ENCODE assay signal across 21 mouse cellular contexts in the genomic region with DNA sequence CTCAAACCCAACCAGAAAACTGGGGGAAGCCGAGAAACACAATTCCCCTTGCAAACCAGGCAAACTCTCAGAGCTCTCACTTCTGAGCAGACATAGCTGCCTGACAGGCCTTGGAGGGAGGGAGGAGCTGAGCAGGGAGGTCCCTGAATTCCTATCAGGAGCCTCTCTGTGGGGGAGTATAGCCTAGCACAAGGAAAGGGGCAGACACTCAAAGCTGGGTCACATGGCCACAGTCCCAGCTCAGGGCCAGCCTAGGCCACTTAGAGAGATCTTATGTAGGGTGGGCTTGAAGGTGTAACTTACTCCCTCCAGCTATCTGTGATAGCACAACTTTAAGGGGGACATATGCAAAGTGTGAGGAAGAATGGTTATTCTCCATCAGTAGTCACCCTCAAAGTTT. TPM values are rescaled to one million over a fixed set of nuclear protein-coding genes. Genes with fewer than 3 reads are reported as not detected.
DNase-seq lines count a peak whose midpoint lies in the region; ATAC-seq lines count a peak whose summit lies in the region.
"Had no signal": no experiment of that assay in that cellular context is flagged by ENCODE, and none has a peak within 500 bp of the region (broad histone marks: within the 10 kb centered on the region; RNA-seq: fewer than 3 reads in every experiment).

No protein-coding gene starts in this region.

- no peak overlapping the region for H3K27ac ChIP-seq in hindbrain, embryonic 14.5 days
- H3K27ac ChIP-seq in hindbrain, embryonic 13.5 days = no peak overlapping the region
- H3K27ac ChIP-seq in midbrain, embryonic 12.5 days (replicated peaks) = no peak overlapping the region
- no peak overlapping the region for H3K27ac ChIP-seq in midbrain, embryonic 14.5 days (replicated peaks; ENCODE audit: low read depth, low read length)
- H3K27ac ChIP-seq in hindbrain, embryonic 15.5 days (replicated peaks) = no peak overlapping the region
- H3K27ac ChIP-seq: stomach, postnatal 0 days had no signal

- H3K4me3 ChIP-seq in hindbrain, embryonic 14.5 days (replicated peaks; ENCODE audit: low read length) = no peak overlapping the region
- no peak overlapping the region for H3K4me3 ChIP-seq in hindbrain, embryonic 13.5 days
- no peak overlapping the region for H3K4me3 ChIP-seq in midbrain, embryonic 12.5 days
- no peak overlapping the region for H3K4me3 ChIP-seq in midbrain, embryonic 14.5 days (replicated peaks; ENCODE audit: low read depth, low read length)
- H3K4me3 ChIP-seq in hindbrain, embryonic 15.5 days = no peak overlapping the region

- DNase-seq in hindbrain, embryonic 14.5 days (ENCODE audit: low spot score) = no peak
- DNase-seq in midbrain, embryonic 14.5 days = no peak
- DNase-seq in embryo, embryonic 10.5 days (ENCODE audit: low spot score) = peak; percentile 53
- DNase-seq in thymus, postnatal 36 days = no peak
- DNase-seq in spleen, adult 12 weeks (ENCODE audit: low spot score) = no peak
- DNase-seq: adrenal gland, postnatal 10 days; cerebellum, adult 11 months; cerebellum, postnatal 25 days; heart, adult 18-20 months; liver; liver, postnatal 0 days; right cerebral cortex, postnatal 25 days had no signal

- H3K4me2 ChIP-seq in hindbrain, embryonic 14.5 days (replicated peaks) = no peak overlapping the region
- no peak overlapping the region for H3K4me2 ChIP-seq in hindbrain, embryonic 13.5 days
- H3K4me2 ChIP-seq in midbrain, embryonic 12.5 days (replicated peaks) = no peak overlapping the region
- H3K4me2 ChIP-seq in midbrain, embryonic 14.5 days (ENCODE audit: low read length) = no peak overlapping the region
- H3K4me2 ChIP-seq in hindbrain, embryonic 15.5 days = no peak overlapping the region

- H3K4me1 ChIP-seq in hindbrain, embryonic 14.5 days (replicated peaks; ENCODE audit: control insufficient read depth, insufficient read depth, low read length) = no peaks in the 10 kb centered on the region
- no peaks in the 10 kb centered on the region for H3K4me1 ChIP-seq in hindbrain, embryonic 13.5 days (replicated peaks)
- no peaks in the 10 kb centered on the region for H3K4me1 ChIP-seq in midbrain, embryonic 12.5 days
- no peaks in the 10 kb centered on the region for H3K4me1 ChIP-seq in midbrain, embryonic 14.5 days (ENCODE audit: control insufficient read depth, insufficient read depth, low read length)
- H3K4me1 ChIP-seq in hindbrain, embryonic 15.5 days (replicated peaks) = no peaks in the 10 kb centered on the region

- no peaks in the 10 kb centered on the region for H3K27me3 ChIP-seq in hindbrain, embryonic 14.5 days (ENCODE audit: control insufficient read depth, insufficient read depth, low read length)
- H3K27me3 ChIP-seq in hindbrain, embryonic 13.5 days = no peaks in the 10 kb centered on the region
- no peaks in the 10 kb centered on the region for H3K27me3 ChIP-seq in midbrain, embryonic 12.5 days
- H3K27me3 ChIP-seq in midbrain, embryonic 14.5 days (ENCODE audit: control insufficient read depth, insufficient read depth, low read length) = no peaks in the 10 kb centered on the region
- H3K27me3 ChIP-seq in hindbrain, embryonic 15.5 days = no peaks in the 10 kb centered on the region

- H3K9me3 ChIP-seq in hindbrain, embryonic 14.5 days (ENCODE audit: control insufficient read depth, low read length) = no peaks in the 10 kb centered on the region
- no peaks in the 10 kb centered on the region for H3K9me3 ChIP-seq in hindbrain, embryonic 13.5 days
- no peaks in the 10 kb centered on the region for H3K9me3 ChIP-seq in midbrain, embryonic 12.5 days
- H3K9me3 ChIP-seq in midbrain, embryonic 14.5 days (ENCODE audit: control insufficient read depth, low read length) = no peaks in the 10 kb centered on the region
- no peaks in the 10 kb centered on the region for H3K9me3 ChIP-seq in hindbrain, embryonic 15.5 days
- H3K9me3 ChIP-seq: G1E had no signal

- peak; percentile 31; the same call in 1 of the 2 replicates for ATAC-seq in hindbrain, embryonic 14.5 days (ENCODE audit: low FRiP score)
- no peak for ATAC-seq in hindbrain, embryonic 13.5 days (ENCODE audit: low FRiP score)
- peak; percentile 58; the same call in 1 of the 2 replicates for ATAC-seq in midbrain, embryonic 12.5 days (ENCODE audit: low FRiP score, low read depth)
- no peak for ATAC-seq in midbrain, embryonic 14.5 days (ENCODE audit: low FRiP score, low TSS enrichment)
- peak; percentile 27; the same call in 1 of the 2 replicates for ATAC-seq in hindbrain, embryonic 15.5 days (ENCODE audit: low FRiP score, low read depth)
- ATAC-seq: liver, postnatal 0 days had no signal

- 20% methylated on average over 1 of the region's 1 CpGs for WGBS in hindbrain, embryonic 14.5 days
- WGBS in hindbrain, embryonic 13.5 days = 43% methylated on average over 1 of the region's 1 CpGs
- 33% methylated on average over 1 of the region's 1 CpGs for WGBS in midbrain, embryonic 12.5 days
- WGBS in midbrain, embryonic 14.5 days = 0% methylated on average over 1 of the region's 1 CpGs
- no CpG with 5 or more reads among the region's 1 CpGs for WGBS in hindbrain, embryonic 15.5 days

- no peaks in the 10 kb centered on the region for H3K36me3 ChIP-seq in hindbrain, embryonic 14.5 days (replicated peaks; ENCODE audit: control insufficient read depth, insufficient read depth)
- H3K36me3 ChIP-seq in hindbrain, embryonic 13.5 days = 0 out of 2 replicates have a peak, but pooled peaks cover 8% of the 10 kb centered on the region
- peaks cover 6% of the 10 kb centered on the region; the same call in 1 of the 2 replicates for H3K36me3 ChIP-seq in midbrain, embryonic 12.5 days
- no peaks in the 10 kb centered on the region for H3K36me3 ChIP-seq in midbrain, embryonic 14.5 days (ENCODE audit: control insufficient read depth, insufficient read depth, low read length)
- no peaks in the 10 kb centered on the region for H3K36me3 ChIP-seq in hindbrain, embryonic 15.5 days

- no peak overlapping the region for H3K9ac ChIP-seq in hindbrain, embryonic 14.5 days
- H3K9ac ChIP-seq in hindbrain, embryonic 13.5 days = no peak overlapping the region
- no peak overlapping the region for H3K9ac ChIP-seq in midbrain, embryonic 12.5 days (replicated peaks)
- H3K9ac ChIP-seq in midbrain, embryonic 14.5 days (replicated peaks; ENCODE audit: low read length) = no peak overlapping the region
- no peak overlapping the region for H3K9ac ChIP-seq in hindbrain, embryonic 15.5 days
- H3K9ac ChIP-seq: liver, postnatal 0 days had no signal

RNA-seq across cellular contexts. Expression of a gene that starts 46.1 kb away (rescaled TPM):
- 28.2 and 29.0 TPM in 2 replicates for polyA plus RNA-seq in hindbrain, embryonic 14.5 days (2014; fragmentation: Nextera tagmentation; extraction: Ambion mirVana)
- 32.3 and 59.4 TPM in 2 replicates for polyA plus RNA-seq in hindbrain, embryonic 13.5 days (2015; fragmentation: Nextera tagmentation; extraction: Ambion mirVana)
- 77.4 and 84.2 TPM in 2 replicates for polyA plus RNA-seq in midbrain, embryonic 12.5 days (2016; fragmentation: Nextera tagmentation; extraction: Ambion mirVana)
- polyA plus RNA-seq in midbrain, embryonic 14.5 days (2014; fragmentation: Nextera tagmentation; extraction: Ambion mirVana) = 88.6 and 120 TPM in 2 replicates
- polyA plus RNA-seq in hindbrain, embryonic 15.5 days (2015; fragmentation: Nextera tagmentation; extraction: Ambion mirVana) = 28.8 and 32.3 TPM in 2 replicates

RNA-seq across cellular contexts. Expression of a gene that starts 46.6 kb away (rescaled TPM):
- polyA plus RNA-seq in hindbrain, embryonic 14.5 days (2014; fragmentation: Nextera tagmentation; extraction: Ambion mirVana) = 1.1 and 1.2 TPM in 2 replicates
- 1.4 and 2.7 TPM in 2 replicates for polyA plus RNA-seq in hindbrain, embryonic 13.5 days (2015; fragmentation: Nextera tagmentation; extraction: Ambion mirVana)
- 3.0 and 3.5 TPM in 2 replicates for polyA plus RNA-seq in midbrain, embryonic 12.5 days (2016; fragmentation: Nextera tagmentation; extraction: Ambion mirVana)
- 5.5 and 6.3 TPM in 2 replicates for polyA plus RNA-seq in midbrain, embryonic 14.5 days (2014; fragmentation: Nextera tagmentation; extraction: Ambion mirVana)
- 0.69 and 1.2 TPM in 2 replicates for polyA plus RNA-seq in hindbrain, embryonic 15.5 days (2015; fragmentation: Nextera tagmentation; extraction: Ambion mirVana)
- polyA plus RNA-seq: forebrain, embryonic 11.5 days; heart, postnatal 0 days; intestine, embryonic 14.5 days; liver, postnatal 0 days; neural tube, embryonic 11.5 days; stomach, postnatal 0 days had no signal

RNA-seq across cellular contexts. Expression of a gene that starts 54.9 kb away (rescaled TPM):
- 0.36 and 0.52 TPM in 2 replicates for polyA plus RNA-seq in hindbrain, embryonic 14.5 days (2014; fragmentation: Nextera tagmentation; extraction: Ambion mirVana)
- polyA plus RNA-seq in hindbrain, embryonic 13.5 days (2015; fragmentation: Nextera tagmentation; extraction: Ambion mirVana) = 1.1 and 2.5 TPM in 2 replicates
- 3.0 and 5.3 TPM in 2 replicates for polyA plus RNA-seq in midbrain, embryonic 12.5 days (2016; fragmentation: Nextera tagmentation; extraction: Ambion mirVana)
- 1.7 and 2.5 TPM in 2 replicates for polyA plus RNA-seq in midbrain, embryonic 14.5 days (2014; fragmentation: Nextera tagmentation; extraction: Ambion mirVana)
- 0.45 and 0.48 TPM in 2 replicates for polyA plus RNA-seq in hindbrain, embryonic 15.5 days (2015; fragmentation: Nextera tagmentation; extraction: Ambion mirVana)
- polyA plus RNA-seq: forebrain, embryonic 11.5 days; G1E; heart, postnatal 0 days; intestine, embryonic 14.5 days; liver, postnatal 0 days; neural tube, embryonic 11.5 days; stomach, postnatal 0 days had no signal

Comparison
In these comparisons a context has a peak if more than half of its experiments do, and no peak if none do; other contexts are left out.
1. ATAC-seq: peak in hindbrain, embryonic 14.5 days (single experiment), midbrain, embryonic 12.5 days (single experiment) and hindbrain, embryonic 15.5 days (single experiment); none in hindbrain, embryonic 13.5 days (single experiment) and midbrain, embryonic 14.5 days (single experiment).